ENCODE assay signal across 8 mouse cellular contexts in the genomic region with DNA sequence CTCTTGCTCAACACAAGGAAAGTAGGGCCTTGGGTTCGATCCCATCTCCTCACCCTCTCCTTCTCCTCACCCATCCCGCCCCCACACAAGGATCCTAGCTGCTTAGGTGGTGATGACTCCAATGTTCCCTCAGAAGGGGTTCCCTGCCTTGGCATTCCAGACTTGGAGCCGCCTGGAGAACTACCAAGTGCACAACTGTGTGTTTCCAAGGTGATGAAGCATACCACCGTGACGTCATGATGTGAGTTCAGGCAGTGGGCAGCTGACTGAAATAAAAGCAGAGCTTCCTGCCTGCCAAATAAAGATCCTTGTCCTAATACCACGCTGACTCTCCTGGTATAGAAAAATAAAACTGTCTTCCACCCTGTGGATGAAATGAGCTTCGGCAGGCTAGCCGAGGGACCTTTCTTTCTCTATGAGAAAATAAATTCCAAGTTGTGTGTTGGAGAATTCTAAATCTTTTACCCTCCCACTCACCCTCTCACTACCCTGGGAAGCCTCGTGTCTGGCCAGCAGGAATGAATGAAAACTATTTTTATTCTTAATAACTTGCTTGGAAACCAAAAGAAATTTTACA. TPM values are rescaled to one million over a fixed set of nuclear protein-coding genes. Genes with fewer than 3 reads are reported as not detected.
A peak's percentile ranks its signal among the peaks of the same experiment; 100 is the strongest.
DNase-seq lines count a peak whose midpoint lies in the region; ATAC-seq and TF ChIP-seq lines count a peak whose summit lies in the region.

No protein-coding gene starts in this region.

- H3K9ac ChIP-seq in liver, embryonic 11.5 days (ENCODE audit: low read depth, low read length) = no peak overlapping the region
- no peak overlapping the region for H3K9ac ChIP-seq in liver, embryonic 12.5 days

- no peaks in the 10 kb centered on the region for H3K4me1 ChIP-seq in liver, embryonic 11.5 days (replicated peaks; ENCODE audit: control insufficient read depth, insufficient read depth, low read length)
- no peaks in the 10 kb centered on the region for H3K4me1 ChIP-seq in liver, embryonic 12.5 days
- no peaks in the 10 kb centered on the region for H3K4me1 ChIP-seq in thymus, adult 2 months (replicated peaks; ENCODE audit: control insufficient read depth, insufficient read depth, low read length)

- peak; percentile 26 for DNase-seq in liver, embryonic 11.5 days (ENCODE audit: low spot score)
- peak; percentile 35 for DNase-seq in embryo, embryonic 10.5 days (ENCODE audit: low spot score)
- peak; percentile 24 to 54 for DNase-seq in kidney, postnatal 25 days
- DNase-seq in thymus, adult 2 months = no peak
- DNase-seq in urinary bladder, adult 2 months (ENCODE audit: low spot score) = no peak
- no peak for DNase-seq in thymus, postnatal 36 days

- no peak overlapping the region for H3ac ChIP-seq in myocyte (ENCODE audit: control insufficient read depth, insufficient read length)

- no peaks in the 10 kb centered on the region for H3K9me3 ChIP-seq in liver, embryonic 11.5 days (ENCODE audit: control insufficient read depth, low read length)
- H3K9me3 ChIP-seq in liver, embryonic 12.5 days (replicated peaks) = no peaks in the 10 kb centered on the region

- H3K79me2 ChIP-seq in myocyte (ENCODE audit: control insufficient read depth, insufficient read depth) = no peaks in the 10 kb centered on the region

- TF ChIP-seq POLR2A in myocyte (IDR thresholded peaks at IDR 0.05; ENCODE audit: insufficient read length, low read depth) = no peak
- TF ChIP-seq POLR2A in thymus, adult 2 months (IDR thresholded peaks at IDR 0.05; ENCODE audit: control insufficient read depth, extremely low read depth, insufficient read depth, low read length, poor library complexity) = no peak

- no peak for ATAC-seq in liver, embryonic 11.5 days (replicated peaks; ENCODE audit: low FRiP score)
- no peak for ATAC-seq in liver, embryonic 12.5 days

- H3K27me3 ChIP-seq in liver, embryonic 11.5 days (replicated peaks; ENCODE audit: control insufficient read depth, insufficient read depth, low read length) = no peaks in the 10 kb centered on the region; the same call in 1 of the 2 replicates
- H3K27me3 ChIP-seq in liver, embryonic 12.5 days (replicated peaks) = 0 out of 2 replicates have a peak, but pooled peaks cover 7% of the 10 kb centered on the region
- H3K27me3 ChIP-seq in myocyte (ENCODE audit: control insufficient read depth, insufficient read depth, insufficient read length) = no peaks in the 10 kb centered on the region
- no peaks in the 10 kb centered on the region for H3K27me3 ChIP-seq in thymus, adult 2 months (ENCODE audit: control insufficient read depth, insufficient read depth, low read length)

- H3K4me3 ChIP-seq in liver, embryonic 11.5 days (ENCODE audit: low read depth, low read length) = no peak overlapping the region
- no peak overlapping the region for H3K4me3 ChIP-seq in liver, embryonic 12.5 days
- no peak overlapping the region for H3K4me3 ChIP-seq in myocyte
- H3K4me3 ChIP-seq in thymus, adult 2 months (ENCODE audit: control insufficient read depth, insufficient read depth, low read length) = no peak overlapping the region

- TF ChIP-seq CTCF in thymus, adult 2 months (IDR thresholded peaks at IDR 0.05; ENCODE audit: borderline replicate concordance, control insufficient read depth, extremely low read depth, insufficient read depth, low read length, poor library complexity) = no peak

- no peak overlapping the region for H3K27ac ChIP-seq in liver, embryonic 11.5 days (ENCODE audit: low read depth, low read length)
- no peak overlapping the region for H3K27ac ChIP-seq in liver, embryonic 12.5 days
- no peak overlapping the region for H3K27ac ChIP-seq in thymus, adult 2 months (ENCODE audit: control insufficient read depth, insufficient read depth, low read length)

- H3K4me2 ChIP-seq in liver, embryonic 11.5 days = no peak overlapping the region
- no peak overlapping the region for H3K4me2 ChIP-seq in liver, embryonic 12.5 days
- H3K4me2 ChIP-seq in myocyte (ENCODE audit: low read depth) = peak overlapping the region; percentile 67

- WGBS in liver, embryonic 11.5 days = 70% methylated on average over 9 of the region's 9 CpGs
- 64% methylated on average over 9 of the region's 9 CpGs for WGBS in liver, embryonic 12.5 days (ENCODE audit: insufficient replicate concordance)
- WGBS in thymus, adult 2 months = 90% methylated on average over 9 of the region's 9 CpGs

- no peaks in the 10 kb centered on the region for H3K36me3 ChIP-seq in liver, embryonic 11.5 days (ENCODE audit: control insufficient read depth, insufficient read depth, low read length)
- no peaks in the 10 kb centered on the region for H3K36me3 ChIP-seq in liver, embryonic 12.5 days
- H3K36me3 ChIP-seq in myocyte (ENCODE audit: control insufficient read depth, insufficient read depth) = no peaks in the 10 kb centered on the region
- no peaks in the 10 kb centered on the region for H3K36me3 ChIP-seq in thymus, adult 2 months (ENCODE audit: control insufficient read depth, insufficient read depth, low read length)

TF ChIP-seq in myocyte, 11 proteins besides CTCF, POLR2A, EP300 and RAD21:
- TF ChIP-seq TCF3 (IDR thresholded peaks at IDR 0.05; ENCODE audit: insufficient read length, low read depth) (no peak), MAX (IDR thresholded peaks at IDR 0.05; ENCODE audit: low read depth) (no peak), MYOG (IDR thresholded peaks at IDR 0.05; ENCODE audit: control insufficient read depth in 1 of 3, insufficient read depth in 1 of 3, insufficient read length in 2 of 3, low read depth in 2 of 3) (peak in 1 of 3 experiments; percentile 39), REST (IDR thresholded peaks at IDR 0.05; ENCODE audit: insufficient read depth, insufficient read length) (no peak), E2F4 (IDR thresholded peaks at IDR 0.05; ENCODE audit: insufficient read depth) (no peak), SRF (IDR thresholded peaks at IDR 0.05; ENCODE audit: control insufficient read depth, insufficient read length, low read depth) (no peak), POLR2AphosphoS2 (IDR thresholded peaks at IDR 0.05; ENCODE audit: insufficient read length, low read depth) (no peak), MYOD1 (IDR thresholded peaks at IDR 0.05; ENCODE audit: control insufficient read depth in 1 of 3, insufficient read length in 2 of 3, low read depth in 2 of 3) (peak in 1 of 3 experiments; percentile 13), USF1 (IDR thresholded peaks at IDR 0.05; ENCODE audit: low read depth) (no peak), CEBPB (IDR thresholded peaks at IDR 0.05; ENCODE audit: insufficient read depth, poor library complexity, severe bottlenecking) (0 out of 2 replicates have a peak, but pooled peaks have one; percentile 41), TCF12 (IDR thresholded peaks at IDR 0.05; ENCODE audit: insufficient read depth, poor library complexity, severe bottlenecking) (no peak)
TF ChIP-seq in myocyte: peak in this region for 3.

RNA-seq across cellular contexts. Expression of a gene that starts 6.4 kb away (rescaled TPM):
- polyA plus RNA-seq in liver, embryonic 11.5 days (2014; fragmentation: Nextera tagmentation; extraction: Ambion mirVana) = 112 and 134 TPM in 2 replicates
- 93.0 and 98.7 TPM in 2 replicates for polyA plus RNA-seq in liver, embryonic 12.5 days (2016; fragmentation: Nextera tagmentation; extraction: Ambion mirVana)
- polyA plus RNA-seq in myocyte (2012; fragmentation: generic; extraction: Trizol) = 45.5 TPM
- polyA plus RNA-seq in thymus, adult 2 months (2012; rRNA removed) = 56.9 and 59.7 TPM in 2 replicates
- 130 and 138 TPM in 2 replicates for polyA plus RNA-seq in urinary bladder, adult 2 months (2012; rRNA removed)

Comparison
In these comparisons a context has a peak if more than half of its experiments do, and no peak if none do; other contexts are left out.
1. DNase-seq: peak in liver, embryonic 11.5 days (single experiment), embryo, embryonic 10.5 days (single experiment) and kidney, postnatal 25 days (2 of 2); none in thymus, adult 2 months (single experiment), urinary bladder, adult 2 months (single experiment) and thymus, postnatal 36 days (0 of 2).